Mouse (Mus musculus) liver, embryonic 16.5 days (tissue): ENCODE measurements at regions not wholly inside any gene's neighbourhood (a gene's known extent, or its start where the extent isn't known, plus 50 kb on each side); places are given as distances from the start of the nearest gene placed in this dataset.

ENCODE experiments used
- ATAC-seq: fragments of 200-750 bp; cut with Nextera tagmentation; 2 replicates; pipeline ENCODE4 v1.8.0; 2017; ENCODE audit warnings: low read depth, mild to moderate bottlenecking, moderate number of reproducible peaks, moderate library complexity
- H3K27ac ChIP-seq: fragments of 300-500 bp; sonication (generic); 2 replicates; pipeline ENCODE4 v1.5.1; 2014; ENCODE audit warnings: mild to moderate bottlenecking, low read length
- H3K27me3 ChIP-seq: fragments of 300-500 bp; sonication (generic); 2 replicates; pipeline ENCODE4 v1.6.1; 2014; ENCODE audit warnings: low read depth, low read length, mixed read lengths; ENCODE audit not compliant: control insufficient read depth, insufficient read depth
- H3K36me3 ChIP-seq: fragments of 300-500 bp; sonication (generic); 2 replicates; pipeline ENCODE4 v1.6.1; 2014; ENCODE audit warnings: mild to moderate bottlenecking; ENCODE audit not compliant: control insufficient read depth, insufficient read depth
- H3K4me1 ChIP-seq: fragments of 300-500 bp; sonication (generic); 2 replicates; pipeline ENCODE4 v1.6.1; 2014; ENCODE audit warnings: low read depth, low read length, mixed read lengths; ENCODE audit not compliant: control insufficient read depth
- H3K4me2 ChIP-seq: fragments of 300-500 bp; sonication (generic); 2 replicates; pipeline ENCODE4 v1.6.1; 2014; ENCODE audit warnings: low read depth, low read length, mixed read lengths
- H3K4me3 ChIP-seq: fragments of 300-500 bp; sonication (generic); 2 replicates; pipeline ENCODE4 v1.5.1; 2014; ENCODE audit warnings: low read depth, mild to moderate bottlenecking, low read length
- H3K9ac ChIP-seq: fragments of 300-500 bp; sonication (generic); 2 replicates; pipeline ENCODE4 v1.6.1; 2014; ENCODE audit warnings: low read depth, low read length
- H3K9me3 ChIP-seq: fragments of 300-500 bp; sonication (generic); replicated peaks from 2 replicates; pipeline ENCODE4 v1.6.1; 2016; ENCODE audit warnings: low read length; ENCODE audit not compliant: control insufficient read depth
- WGBS: fragments of 180-500 bp; shearing (Covaris S2); extraction: QIAGEN DNeasy Blood & Tissue Kit; methylation state at CpG from one replicate; pipeline ENCODE4 v1.1.7; 2014; ENCODE audit not compliant: insufficient replicate concordance; 5-methylcytosine and 5-hydroxymethylcytosine counted together

DNA sequence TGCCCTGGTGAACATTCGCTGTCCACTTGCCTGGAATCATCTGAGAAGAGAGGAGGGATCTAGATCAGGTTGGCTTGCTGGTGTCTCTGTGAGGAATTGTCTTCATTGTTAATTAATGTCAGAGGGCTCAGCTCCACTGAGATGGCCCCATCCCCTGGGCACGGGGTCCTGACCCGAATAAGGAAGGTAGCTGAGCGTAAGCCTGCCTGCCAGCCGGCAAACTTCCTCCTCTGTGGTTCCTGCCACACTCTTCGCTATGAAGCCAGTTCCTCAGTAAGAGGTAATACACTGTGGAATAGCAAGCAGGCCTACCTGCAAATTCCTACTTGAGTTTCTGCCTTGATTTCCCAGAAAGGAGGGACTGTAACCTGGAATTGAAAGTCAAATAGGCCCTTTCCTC, 87.3 kb upstream of the Smyd2 start:
- no peaks in the 10 kb centered on the region for H3K27me3 ChIP-seq
- no peaks in the 10 kb centered on the region for H3K36me3 ChIP-seq
- no peaks in the 10 kb centered on the region for H3K4me1 ChIP-seq
- H3K4me2 ChIP-seq = no peak overlapping the region
- WGBS = 26% methylated on average over 6 of the region's 6 CpGs
- no peaks in the 10 kb centered on the region for H3K9me3 ChIP-seq
- ATAC-seq = no peak
- no peak overlapping the region for H3K4me3 ChIP-seq
- no peak overlapping the region for H3K9ac ChIP-seq
- H3K27ac ChIP-seq = no peak overlapping the region

DNA sequence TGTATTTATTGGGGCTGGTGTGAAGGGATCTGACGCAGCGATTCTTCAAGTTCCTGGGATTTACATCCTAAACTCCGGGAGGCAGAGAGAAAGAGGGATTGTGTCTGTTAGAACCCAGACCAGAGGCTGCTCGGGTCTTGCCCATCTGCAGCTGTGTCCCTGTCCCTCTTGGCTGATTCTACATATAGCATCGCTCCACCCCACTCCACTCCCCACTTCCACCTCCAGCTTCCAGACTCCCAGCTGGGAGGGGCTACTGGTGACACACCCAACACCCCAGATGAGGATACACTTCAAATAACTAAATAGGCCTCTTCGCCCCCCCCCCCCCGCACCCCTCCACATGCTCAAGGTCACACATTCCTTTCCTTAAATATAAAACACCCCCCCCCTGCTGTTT, 85.1 kb upstream of the Smyd2 start:
- H3K27me3 ChIP-seq = no peaks in the 10 kb centered on the region
- H3K27ac ChIP-seq = no peak overlapping the region
- no peak for ATAC-seq
- H3K4me2 ChIP-seq = no peak overlapping the region
- no peak overlapping the region for H3K9ac ChIP-seq
- H3K36me3 ChIP-seq = no peaks in the 10 kb centered on the region
- WGBS = 58% methylated on average over 7 of the region's 7 CpGs
- no peaks in the 10 kb centered on the region for H3K4me1 ChIP-seq
- H3K9me3 ChIP-seq = no peaks in the 10 kb centered on the region
- H3K4me3 ChIP-seq = no peak overlapping the region

DNA sequence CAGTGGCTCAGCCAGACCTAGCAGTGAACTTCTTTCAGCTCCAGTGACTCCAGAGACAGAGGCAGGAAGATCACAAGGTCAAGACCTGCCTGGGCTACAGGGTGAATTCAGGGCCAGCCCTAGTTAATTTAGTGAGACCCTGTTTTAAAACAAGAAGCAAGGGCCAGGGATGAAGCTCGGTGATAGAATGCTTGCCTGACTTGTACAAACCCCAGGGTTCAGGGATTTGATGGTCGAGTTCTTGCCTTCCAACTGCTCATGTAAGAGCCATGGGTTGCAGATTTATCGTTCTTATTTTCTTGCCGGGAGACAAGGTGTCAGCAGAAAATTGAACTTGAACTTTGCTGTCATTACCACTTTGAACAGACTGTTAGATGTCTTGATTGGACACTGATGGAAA, 78.9 kb upstream of the Smyd2 start:
- H3K4me2 ChIP-seq = no peak overlapping the region
- 72% methylated on average over 4 of the region's 4 CpGs for WGBS
- H3K27ac ChIP-seq = no peak overlapping the region
- H3K27me3 ChIP-seq = no peaks in the 10 kb centered on the region
- H3K4me1 ChIP-seq = no peaks in the 10 kb centered on the region
- no peaks in the 10 kb centered on the region for H3K36me3 ChIP-seq
- no peak overlapping the region for H3K4me3 ChIP-seq
- H3K9ac ChIP-seq = no peak overlapping the region
- ATAC-seq = no peak
- H3K9me3 ChIP-seq = no peaks in the 10 kb centered on the region; the same call in 1 of the 2 replicates

DNA sequence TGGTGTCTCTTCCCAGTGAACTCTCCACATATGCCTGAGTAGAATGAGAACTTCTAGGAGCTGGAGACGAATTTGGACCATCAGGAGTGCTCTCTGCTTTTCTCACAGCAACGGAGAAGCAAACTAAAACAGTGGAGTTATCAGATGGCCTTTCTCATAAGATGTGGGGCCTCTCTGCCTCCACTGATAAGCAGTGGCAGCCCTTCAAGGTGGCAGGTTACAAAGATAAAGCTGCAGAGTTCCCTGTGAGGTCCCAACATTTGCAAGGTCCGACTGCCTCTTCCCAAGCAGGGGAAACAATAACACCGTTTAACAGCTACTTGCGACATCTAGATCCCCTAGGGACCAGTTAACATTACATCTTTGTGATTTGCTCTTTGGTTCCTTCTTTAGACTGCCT, 71.5 kb upstream of the Smyd2 start:
- H3K4me3 ChIP-seq = no peak overlapping the region
- no peak overlapping the region for H3K4me2 ChIP-seq
- H3K27me3 ChIP-seq = peaks cover 3% of the 10 kb centered on the region
- 24% methylated on average over 5 of the region's 5 CpGs for WGBS
- no peaks in the 10 kb centered on the region for H3K36me3 ChIP-seq
- no peak overlapping the region for H3K9ac ChIP-seq
- no peaks in the 10 kb centered on the region for H3K4me1 ChIP-seq
- no peaks in the 10 kb centered on the region for H3K9me3 ChIP-seq
- ATAC-seq = no peak
- H3K27ac ChIP-seq = no peak overlapping the region

DNA sequence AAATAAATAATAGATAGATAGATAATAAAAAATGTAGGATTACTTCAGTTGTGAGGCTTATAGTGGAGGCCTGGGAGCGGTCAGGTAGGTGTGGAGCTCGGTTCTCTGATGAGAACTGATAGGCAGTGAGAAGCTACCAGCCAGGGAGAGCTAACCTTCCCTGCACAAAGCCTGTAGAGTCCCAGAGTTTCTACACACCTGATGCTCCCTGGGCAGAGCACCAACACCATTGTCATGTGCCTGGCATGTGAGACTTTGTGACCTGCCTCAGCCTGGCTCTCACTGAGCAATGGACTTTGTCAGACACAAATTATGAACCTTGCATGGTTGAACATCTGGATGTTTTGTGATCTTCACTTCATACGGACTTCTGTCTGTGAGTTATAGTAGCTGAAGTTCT, 71.1 kb upstream of the Smyd2 start:
- H3K4me1 ChIP-seq = no peaks in the 10 kb centered on the region
- peaks cover 3% of the 10 kb centered on the region for H3K27me3 ChIP-seq
- no peak overlapping the region for H3K9ac ChIP-seq
- H3K27ac ChIP-seq = no peak overlapping the region
- H3K4me3 ChIP-seq = no peak overlapping the region
- H3K4me2 ChIP-seq = no peak overlapping the region
- no peaks in the 10 kb centered on the region for H3K36me3 ChIP-seq
- no peak for ATAC-seq
- 51% methylated on average over 3 of the region's 3 CpGs for WGBS
- H3K9me3 ChIP-seq = no peaks in the 10 kb centered on the region

DNA sequence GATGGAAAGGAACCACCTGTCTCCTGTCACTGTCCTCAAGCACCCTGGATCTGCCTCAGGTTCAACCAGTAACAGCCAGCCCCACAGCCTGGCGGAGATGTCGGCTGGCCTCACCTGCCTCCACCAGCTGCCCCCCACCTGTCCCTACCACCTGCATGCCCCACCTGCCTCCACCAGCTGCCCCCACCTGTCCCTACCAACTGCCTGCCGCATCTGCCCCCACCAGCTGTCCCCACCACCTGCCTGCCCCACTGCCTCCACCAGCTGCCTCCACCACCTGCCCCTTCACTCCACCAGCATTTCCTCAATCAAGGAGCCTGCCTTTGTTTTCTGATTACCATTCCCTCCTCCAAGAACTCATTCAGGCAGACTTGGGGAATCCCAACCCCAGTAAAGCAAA, 68.9 kb upstream of the Smyd2 start:
- Histone ChIP-seq H3K27me3 (peaks cover 3% of the 10 kb centered on the region), H3K9ac (no peak overlapping the region), H3K36me3 (no peaks in the 10 kb centered on the region), H3K4me2 (no peak overlapping the region), H3K4me1 (no peaks in the 10 kb centered on the region; the same call in 1 of the 2 replicates), H3K9me3 (no peaks in the 10 kb centered on the region), H3K27ac (no peak overlapping the region), H3K4me3 (no peak overlapping the region)
- ATAC-seq = no peak
- WGBS = 64% methylated on average over 3 of the region's 3 CpGs

DNA sequence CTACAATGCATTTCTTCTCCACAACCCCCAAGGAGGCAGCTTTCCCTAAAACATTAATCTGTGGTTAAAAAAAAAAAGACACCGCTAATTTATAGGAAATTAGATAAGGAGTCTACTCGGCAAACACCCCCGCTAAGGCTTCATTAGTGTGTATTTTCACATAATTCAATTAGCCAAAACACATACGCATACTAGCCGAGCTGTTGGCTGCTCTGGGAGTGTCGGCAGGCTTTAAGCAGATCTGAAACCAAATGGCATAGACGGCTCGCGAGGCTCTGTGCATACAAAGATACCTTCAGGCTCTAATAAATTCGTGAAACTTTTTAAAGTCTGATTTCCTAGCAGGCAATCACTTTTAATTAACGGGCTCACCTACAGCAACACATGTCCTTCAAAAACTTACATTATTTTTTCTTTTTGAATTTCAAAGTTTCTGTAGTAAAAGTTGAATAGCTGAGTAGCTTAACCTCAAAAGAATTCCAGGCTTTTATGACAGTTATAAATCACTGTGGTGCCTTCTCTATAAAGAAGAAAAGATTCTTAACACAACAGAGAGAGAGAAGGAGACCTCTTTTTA, 68.0 kb upstream of the Smyd2 start:
- 31% methylated on average over 11 of the region's 11 CpGs for WGBS
- Histone ChIP-seq H3K27ac (no peak overlapping the region), H3K4me1 (no peaks in the 10 kb centered on the region; the same call in 1 of the 2 replicates), H3K4me3 (no peak overlapping the region), H3K9me3 (no peaks in the 10 kb centered on the region), H3K4me2 (no peak overlapping the region), H3K36me3 (no peaks in the 10 kb centered on the region), H3K9ac (no peak overlapping the region), H3K27me3 (peaks cover 3% of the 10 kb centered on the region)
- ATAC-seq = no peak

DNA sequence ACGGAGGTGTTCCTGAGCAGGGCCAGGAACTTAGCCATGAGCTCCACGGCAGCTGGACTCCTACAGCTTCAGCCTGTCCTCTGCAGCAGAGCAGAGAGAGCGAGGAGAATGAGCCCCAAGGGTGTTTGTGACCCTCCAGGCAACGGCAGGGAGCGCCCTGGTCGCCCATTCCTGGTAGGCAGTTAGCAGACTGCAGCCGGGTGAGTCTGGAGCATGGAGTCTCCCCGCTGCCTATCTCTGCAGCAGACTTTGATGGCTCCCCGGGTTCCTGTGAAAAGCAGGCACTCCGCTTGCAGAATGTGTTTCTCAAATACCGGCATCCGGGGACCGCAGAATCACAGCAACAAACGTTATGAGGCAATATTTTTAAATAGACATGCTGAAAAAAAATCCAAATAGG, 67.2 kb upstream of the Smyd2 start:
- Histone ChIP-seq H3K9ac (no peak overlapping the region), H3K4me1 (no peaks in the 10 kb centered on the region; the same call in 1 of the 2 replicates), H3K4me3 (no peak overlapping the region), H3K36me3 (no peaks in the 10 kb centered on the region), H3K9me3 (no peaks in the 10 kb centered on the region), H3K27me3 (peaks cover 3% of the 10 kb centered on the region), H3K27ac (no peak overlapping the region), H3K4me2 (no peak overlapping the region)
- 23% methylated on average over 14 of the region's 14 CpGs for WGBS
- ATAC-seq = no peak

DNA sequence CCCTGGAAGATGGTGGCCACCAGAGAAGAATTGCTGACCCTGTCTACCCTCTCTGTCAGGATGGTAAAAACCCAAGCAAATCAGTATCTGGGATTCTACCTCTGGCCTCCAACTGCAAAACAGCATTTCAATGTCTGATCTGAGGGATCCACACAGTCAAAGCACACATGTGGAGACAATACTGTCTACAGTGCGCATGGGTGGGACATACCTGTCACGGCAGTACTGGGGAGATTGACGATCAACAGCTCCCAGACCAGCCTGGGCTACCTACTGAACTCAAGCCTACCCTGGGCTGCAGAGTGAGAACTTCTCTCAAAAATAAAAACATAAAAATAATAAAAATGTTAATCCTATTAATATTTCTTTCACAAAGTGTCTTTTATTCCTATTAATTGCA, 66.7 kb upstream of the Smyd2 start:
- H3K27ac ChIP-seq = no peak overlapping the region
- no peaks in the 10 kb centered on the region for H3K36me3 ChIP-seq
- no peaks in the 10 kb centered on the region for H3K9me3 ChIP-seq
- H3K4me2 ChIP-seq = no peak overlapping the region
- H3K27me3 ChIP-seq = peaks cover 3% of the 10 kb centered on the region
- no peak overlapping the region for H3K4me3 ChIP-seq
- 61% methylated on average over 3 of the region's 3 CpGs for WGBS
- no peak overlapping the region for H3K9ac ChIP-seq
- no peaks in the 10 kb centered on the region; the same call in 1 of the 2 replicates for H3K4me1 ChIP-seq
- no peak for ATAC-seq
